Mouse (Mus musculus): ENCODE measurements at regions not wholly inside any gene's neighbourhood (a gene's known extent, or its start where the extent isn't known, plus 50 kb on each side); places are given as distances from the start of the nearest gene placed in this dataset.

DNA sequence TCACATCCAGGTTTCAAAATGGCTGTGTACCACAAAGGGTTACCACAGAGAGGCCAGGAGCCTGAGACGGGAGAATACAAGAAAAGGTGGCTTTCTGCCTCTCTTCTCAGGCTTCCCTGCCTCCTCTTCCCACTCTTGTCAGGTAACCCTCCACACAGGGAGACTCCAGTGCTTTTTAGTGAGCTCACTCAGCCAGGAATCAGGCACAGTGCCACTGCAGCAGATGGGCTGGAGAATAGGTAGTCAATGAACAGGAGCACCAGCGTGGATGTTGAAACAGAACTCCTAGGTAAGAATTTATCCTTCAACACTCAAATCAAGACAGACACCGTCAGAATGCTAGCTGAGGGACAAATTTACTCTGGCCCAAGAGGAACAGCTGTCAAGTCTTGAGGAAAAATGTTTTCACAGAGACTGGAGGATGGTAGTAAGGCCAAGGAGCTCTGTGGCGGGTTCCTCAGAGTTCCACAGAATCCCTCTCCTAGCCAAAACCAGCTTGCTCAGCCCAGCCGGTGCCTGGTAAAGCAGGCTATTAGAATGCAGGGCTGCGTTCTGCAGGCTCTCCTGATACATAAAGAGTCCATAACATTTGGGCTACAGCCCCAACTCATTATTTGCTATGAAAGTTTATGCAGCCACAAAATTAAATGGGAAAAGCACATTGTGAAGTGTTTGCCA lies 117.0 kb upstream of the Gm10306 start:
- H3K4me2 ChIP-seq (ENCODE audit: low read depth, low read length, severe bottlenecking), result no peak overlapping the region
- no peak overlapping the region for H3K27ac ChIP-seq (ENCODE audit: low read depth, low read length)
- no peak overlapping the region for H3K4me3 ChIP-seq (ENCODE audit: low read depth, low read length)
- no peak for ATAC-seq (replicated peaks; ENCODE audit: low FRiP score)
- WGBS, result 84% methylated on average over 6 of the region's 6 CpGs
- no peak overlapping the region for H3K9ac ChIP-seq (ENCODE audit: low read length)
- DNase-seq (ENCODE audit: low spot score), result no peak
- H3K9me3 ChIP-seq (ENCODE audit: control insufficient read depth, low read length), result no peaks in the 10 kb centered on the region
- no peaks in the 10 kb centered on the region for H3K27me3 ChIP-seq (ENCODE audit: control insufficient read depth, insufficient read depth, low read length)
- H3K4me1 ChIP-seq (replicated peaks; ENCODE audit: control insufficient read depth, insufficient read depth, low read length), result no peaks in the 10 kb centered on the region
- H3K36me3 ChIP-seq (ENCODE audit: control insufficient read depth, insufficient read depth, low read length), result no peaks in the 10 kb centered on the region

DNA sequence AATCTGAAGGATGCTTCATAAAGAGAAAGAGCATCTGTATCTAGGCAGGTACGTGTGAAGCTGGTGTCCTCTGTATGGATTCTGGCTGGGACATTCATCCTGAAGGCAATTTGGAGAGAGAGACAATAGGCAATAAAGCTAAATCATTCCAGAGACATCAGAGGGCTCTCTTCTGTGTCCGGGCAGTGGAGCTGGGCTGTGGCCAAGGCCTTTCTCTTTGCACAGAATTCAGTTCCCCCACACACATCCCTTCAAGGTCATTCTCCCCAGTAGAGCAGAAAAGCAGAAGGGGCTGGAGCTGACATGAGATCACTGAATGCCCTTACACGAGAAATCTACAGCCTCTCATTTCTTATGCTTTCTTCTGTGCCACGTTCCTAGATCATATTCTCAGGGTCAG lies 109.7 kb upstream of the Gm10306 start:
- Histone ChIP-seq H3K27me3 (ENCODE audit: control insufficient read depth, insufficient read depth, low read length) (no peaks in the 10 kb centered on the region), H3K4me3 (ENCODE audit: low read depth, low read length) (no peak overlapping the region), H3K9ac (ENCODE audit: low read length) (no peak overlapping the region), H3K27ac (ENCODE audit: low read depth, low read length) (no peak overlapping the region), H3K9me3 (ENCODE audit: control insufficient read depth, low read length) (no peaks in the 10 kb centered on the region), H3K4me1 (replicated peaks; ENCODE audit: control insufficient read depth, insufficient read depth, low read length) (no peaks in the 10 kb centered on the region), H3K4me2 (ENCODE audit: low read depth, low read length, severe bottlenecking) (no peak overlapping the region), H3K36me3 (ENCODE audit: control insufficient read depth, insufficient read depth, low read length) (no peaks in the 10 kb centered on the region)
- ATAC-seq (replicated peaks; ENCODE audit: low FRiP score), result no peak
- DNase-seq (ENCODE audit: low spot score), result no peak
- 78% methylated on average over 4 of the region's 4 CpGs for WGBS

Measured in forebrain, embryonic 11.5 days (tissue).